Mouse (Mus musculus): ENCODE data around the gene Gm47959. TPM values are rescaled to one million over a fixed set of nuclear protein-coding genes. Genes with fewer than 3 reads are reported as not detected.

Gm47959 gene
- polyA plus RNA-seq, 1 experiment from 2014 or later, result not detected

DNA sequence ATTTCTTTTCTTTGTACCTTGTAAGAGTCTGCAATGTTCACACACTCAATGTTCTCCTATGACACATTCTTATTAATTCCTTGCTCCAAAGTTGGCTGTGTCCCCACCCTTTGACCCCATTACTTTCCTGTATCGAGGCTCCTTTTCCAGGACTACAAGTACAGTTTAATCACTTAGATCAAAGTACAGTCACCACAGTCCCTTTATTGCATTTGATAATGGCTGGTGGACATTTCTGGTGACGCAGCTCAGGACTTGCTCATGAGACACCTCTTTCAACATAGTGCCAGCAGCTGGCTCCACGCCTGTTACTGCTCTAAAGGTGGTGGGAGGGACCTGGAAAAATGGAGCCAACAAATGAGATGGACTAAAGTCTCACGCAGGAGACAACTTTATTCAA lies 9.3 kb upstream of the Gm47959 start:
- H3K4me3 ChIP-seq, result no peak overlapping the region
- H3K27me3 ChIP-seq, result no peaks in the 10 kb centered on the region
- no peak overlapping the region for H3K27ac ChIP-seq
- no peaks in the 10 kb centered on the region for H3K36me3 ChIP-seq
- H3K4me2 ChIP-seq, result no peak overlapping the region
- H3K9me3 ChIP-seq, result no peaks in the 10 kb centered on the region
- no peaks in the 10 kb centered on the region for H3K4me1 ChIP-seq
- no peak overlapping the region for H3K9ac ChIP-seq
- ATAC-seq (ENCODE audit: insufficient number of reproducible peaks, insufficient read depth, low FRiP score, low TSS enrichment, low read depth), result no peak
- WGBS, result 72% methylated on average over 4 of the region's 4 CpGs

- H3K4me1 ChIP-seq, result no peaks in the 10 kb centered on the region
Measured at GRCm38 (mm10) chr1:82991596-82991995, 8.8 kb upstream of the Gm47959 start.

GRCm38 (mm10) chr1:82992093-82992492 lies 8.3 kb upstream of the Gm47959 start:
- no peak for ATAC-seq (ENCODE audit: insufficient number of reproducible peaks, insufficient read depth, low FRiP score, low TSS enrichment, low read depth)
- WGBS, result 91% methylated on average over 6 of the region's 6 CpGs
- Histone ChIP-seq H3K4me1 (no peaks in the 10 kb centered on the region), H3K36me3 (no peaks in the 10 kb centered on the region), H3K27me3 (no peaks in the 10 kb centered on the region), H3K9me3 (no peaks in the 10 kb centered on the region), H3K9ac (no peak overlapping the region), H3K4me2 (no peak overlapping the region), H3K27ac (no peak overlapping the region), H3K4me3 (no peak overlapping the region)

More at GRCm38 (mm10) chr1:82991596-82991995, 8.8 kb upstream of the Gm47959 start:
- no peak overlapping the region for H3K27ac ChIP-seq
- H3K4me2 ChIP-seq, result no peak overlapping the region
- H3K9ac ChIP-seq, result no peak overlapping the region
- no peak for ATAC-seq (ENCODE audit: insufficient number of reproducible peaks, insufficient read depth, low FRiP score, low TSS enrichment, low read depth)
- no peak overlapping the region for H3K4me3 ChIP-seq
- no peaks in the 10 kb centered on the region for H3K27me3 ChIP-seq
- no peaks in the 10 kb centered on the region for H3K36me3 ChIP-seq
- no peaks in the 10 kb centered on the region for H3K9me3 ChIP-seq
- 77% methylated on average over 3 of the region's 3 CpGs for WGBS

- H3K27ac ChIP-seq, result no peak overlapping the region
- no peaks in the 10 kb centered on the region for H3K4me1 ChIP-seq
- ATAC-seq (ENCODE audit: insufficient number of reproducible peaks, insufficient read depth, low FRiP score, low TSS enrichment, low read depth), result no peak
- WGBS, result 81% methylated on average over 3 of the region's 3 CpGs
- no peak overlapping the region for H3K4me3 ChIP-seq
- H3K27me3 ChIP-seq, result no peaks in the 10 kb centered on the region
- no peak overlapping the region for H3K9ac ChIP-seq
- no peak overlapping the region for H3K4me2 ChIP-seq
- H3K36me3 ChIP-seq, result no peaks in the 10 kb centered on the region
- H3K9me3 ChIP-seq, result no peaks in the 10 kb centered on the region
Measured at GRCm38 (mm10) chr1:82993947-82994346, 6.4 kb upstream of the Gm47959 start.

DNA sequence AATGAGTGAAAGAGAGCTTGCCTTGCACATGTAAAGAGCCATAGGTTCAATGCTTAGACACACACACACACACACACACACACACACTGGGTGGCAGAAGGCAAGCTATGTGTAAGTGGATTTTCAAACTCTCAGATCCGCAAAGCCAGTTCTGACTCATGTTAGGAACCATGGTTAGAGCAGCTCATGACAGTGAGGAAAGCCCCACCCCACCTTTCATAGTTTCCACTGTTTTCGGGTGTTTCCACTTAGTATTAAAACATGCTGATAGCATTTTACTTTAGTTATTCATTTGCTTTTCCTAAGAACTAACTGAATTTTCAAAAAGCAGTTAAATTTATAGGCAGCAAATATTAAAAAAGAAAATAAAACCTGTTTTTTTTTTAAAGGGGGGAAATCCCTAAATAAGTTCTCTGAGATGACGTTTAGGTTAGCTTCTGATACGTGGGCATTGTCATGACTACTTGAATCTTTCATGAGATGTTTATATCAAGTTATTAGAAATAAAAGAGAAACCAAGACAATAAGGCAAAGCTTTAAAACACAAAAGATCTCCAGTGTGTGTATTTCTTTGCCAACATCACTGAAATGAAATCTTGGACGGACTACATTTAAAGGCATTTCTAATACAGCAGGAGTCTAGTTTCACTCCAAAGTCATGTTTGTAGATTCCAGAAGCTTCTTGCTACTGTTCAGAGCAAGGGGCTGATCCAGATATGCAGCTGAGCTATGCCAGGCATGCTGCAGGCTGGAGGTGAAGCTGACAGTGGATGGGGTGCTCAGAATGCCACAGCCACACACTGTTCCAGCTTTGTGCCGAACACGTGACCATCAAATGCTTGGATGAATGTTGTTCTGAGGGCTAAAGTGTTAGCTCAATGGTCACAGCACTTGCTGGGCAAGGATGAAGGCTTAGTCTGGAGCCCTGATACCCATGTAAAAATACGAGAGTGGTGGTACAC lies 6.2 kb downstream of the Gm47959 start:
- no peak overlapping the region for H3K9ac ChIP-seq
- H3K4me1 ChIP-seq, result no peaks in the 10 kb centered on the region
- H3K4me3 ChIP-seq, result no peak overlapping the region
- H3K36me3 ChIP-seq, result no peaks in the 10 kb centered on the region
- H3K27ac ChIP-seq, result no peak overlapping the region
- no peak for ATAC-seq (ENCODE audit: insufficient number of reproducible peaks, insufficient read depth, low FRiP score, low TSS enrichment, low read depth)
- H3K9me3 ChIP-seq, result no peaks in the 10 kb centered on the region
- H3K27me3 ChIP-seq, result no peaks in the 10 kb centered on the region
- 77% methylated on average over 8 of the region's 8 CpGs for WGBS
- no peak overlapping the region for H3K4me2 ChIP-seq

DNA sequence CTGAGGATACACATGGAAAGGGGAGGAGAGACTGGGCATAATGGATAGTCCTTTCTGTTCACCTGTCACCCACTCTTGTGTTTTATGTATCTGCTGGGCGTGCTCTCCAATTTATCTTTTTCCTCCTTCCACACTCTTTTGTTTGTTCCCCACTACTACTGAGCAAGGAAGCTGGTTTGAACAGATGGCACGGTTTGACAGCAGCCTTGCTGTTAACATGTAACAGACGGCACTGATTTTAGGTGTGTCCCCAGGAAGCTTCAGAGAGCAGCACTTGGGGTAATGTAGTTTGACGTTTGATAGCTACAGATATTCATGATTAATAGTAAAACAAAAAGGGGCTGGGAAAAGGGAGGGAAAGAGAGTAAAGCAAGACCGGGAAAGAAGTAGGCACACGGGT lies 7.1 kb downstream of the Gm47959 start:
- Histone ChIP-seq H3K36me3 (no peaks in the 10 kb centered on the region), H3K27ac (no peak overlapping the region), H3K27me3 (no peaks in the 10 kb centered on the region), H3K9me3 (no peaks in the 10 kb centered on the region), H3K4me3 (no peak overlapping the region), H3K4me2 (no peak overlapping the region), H3K4me1 (no peaks in the 10 kb centered on the region), H3K9ac (no peak overlapping the region)
- ATAC-seq (ENCODE audit: insufficient number of reproducible peaks, insufficient read depth, low FRiP score, low TSS enrichment, low read depth), result no peak
- WGBS, result 67% methylated on average over 6 of the region's 6 CpGs

GRCm38 (mm10) chr1:83014477-83014876 lies 14.1 kb downstream of the Gm47959 start:
- H3K27ac ChIP-seq, result no peak overlapping the region
- H3K4me3 ChIP-seq, result no peak overlapping the region
- no peaks in the 10 kb centered on the region for H3K4me1 ChIP-seq
- no peaks in the 10 kb centered on the region for H3K27me3 ChIP-seq
- H3K4me2 ChIP-seq, result no peak overlapping the region
- WGBS, result 90% methylated on average over 3 of the region's 3 CpGs
- no peak for ATAC-seq (ENCODE audit: insufficient number of reproducible peaks, insufficient read depth, low FRiP score, low TSS enrichment, low read depth)
- H3K36me3 ChIP-seq, result no peaks in the 10 kb centered on the region
- H3K9me3 ChIP-seq, result no peaks in the 10 kb centered on the region
- H3K9ac ChIP-seq, result no peak overlapping the region

- WGBS, result 77% methylated on average over 10 of the region's 10 CpGs
- Histone ChIP-seq H3K27me3 (no peaks in the 10 kb centered on the region), H3K4me2 (no peak overlapping the region), H3K4me3 (no peak overlapping the region), H3K36me3 (no peaks in the 10 kb centered on the region), H3K4me1 (no peaks in the 10 kb centered on the region), H3K9ac (no peak overlapping the region), H3K27ac (no peak overlapping the region), H3K9me3 (no peaks in the 10 kb centered on the region)
- no peak for ATAC-seq (ENCODE audit: insufficient number of reproducible peaks, insufficient read depth, low FRiP score, low TSS enrichment, low read depth)
Measured at GRCm38 (mm10) chr1:83015329-83015879, 15.1 kb downstream of the Gm47959 start.

DNA sequence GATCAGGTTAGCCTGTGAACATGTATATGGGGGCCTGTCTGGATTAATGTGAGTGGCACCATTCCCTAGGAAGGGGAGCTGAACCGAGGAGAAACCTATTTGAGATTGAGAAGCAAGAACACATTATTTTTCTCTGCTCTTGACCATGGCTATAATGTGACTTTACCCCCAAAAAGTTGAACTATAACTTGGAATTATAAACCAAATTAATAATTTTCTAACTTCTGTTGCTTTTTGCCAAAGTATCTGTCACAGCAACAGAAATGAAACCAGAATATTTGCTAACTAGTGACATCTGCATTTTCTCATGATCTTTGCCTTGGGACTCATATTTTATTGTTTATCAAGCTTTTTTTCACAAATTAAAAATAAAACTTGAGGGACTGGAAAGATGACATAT lies 16.2 kb downstream of the Gm47959 start:
- no peaks in the 10 kb centered on the region for H3K9me3 ChIP-seq
- no peak overlapping the region for H3K9ac ChIP-seq
- H3K4me3 ChIP-seq, result no peak overlapping the region
- H3K27me3 ChIP-seq, result no peaks in the 10 kb centered on the region
- WGBS, result 61% methylated on average over 1 of the region's 1 CpGs
- H3K4me1 ChIP-seq, result no peaks in the 10 kb centered on the region
- no peak overlapping the region for H3K27ac ChIP-seq
- H3K36me3 ChIP-seq, result no peaks in the 10 kb centered on the region
- no peak for ATAC-seq (ENCODE audit: insufficient number of reproducible peaks, insufficient read depth, low FRiP score, low TSS enrichment, low read depth)
- H3K4me2 ChIP-seq, result no peak overlapping the region

GRCm38 (mm10) chr1:83031950-83032349 lies 31.6 kb downstream of the Gm47959 start:
- H3K36me3 ChIP-seq, result no peaks in the 10 kb centered on the region
- H3K4me1 ChIP-seq, result peaks cover 5% of the 10 kb centered on the region; the same call in 1 of the 2 replicates
- no peak overlapping the region for H3K27ac ChIP-seq
- H3K27me3 ChIP-seq, result no peaks in the 10 kb centered on the region
- WGBS, result 68% methylated on average over 1 of the region's 1 CpGs
- no peak for ATAC-seq (ENCODE audit: insufficient number of reproducible peaks, insufficient read depth, low FRiP score, low TSS enrichment, low read depth)
- no peaks in the 10 kb centered on the region for H3K9me3 ChIP-seq
- no peak overlapping the region for H3K4me3 ChIP-seq
- H3K4me2 ChIP-seq, result no peak overlapping the region
- no peak overlapping the region for H3K9ac ChIP-seq

GRCm38 (mm10) chr1:83032508-83032907 lies 32.2 kb downstream of the Gm47959 start:
- Histone ChIP-seq H3K9ac (no peak overlapping the region), H3K4me3 (no peak overlapping the region), H3K27ac (no peak overlapping the region), H3K27me3 (no peaks in the 10 kb centered on the region), H3K36me3 (no peaks in the 10 kb centered on the region), H3K4me1 (peaks cover 5% of the 10 kb centered on the region; the same call in 1 of the 2 replicates), H3K4me2 (no peak overlapping the region), H3K9me3 (no peaks in the 10 kb centered on the region)
- no peak for ATAC-seq (ENCODE audit: insufficient number of reproducible peaks, insufficient read depth, low FRiP score, low TSS enrichment, low read depth)
- WGBS, result 92% methylated on average over 6 of the region's 6 CpGs

- H3K27ac ChIP-seq, result no peak overlapping the region
- WGBS, result 58% methylated on average over 5 of the region's 5 CpGs
- no peak overlapping the region for H3K4me2 ChIP-seq
- no peaks in the 10 kb centered on the region for H3K9me3 ChIP-seq
- no peaks in the 10 kb centered on the region for H3K27me3 ChIP-seq
- no peaks in the 10 kb centered on the region for H3K36me3 ChIP-seq
- ATAC-seq (ENCODE audit: insufficient number of reproducible peaks, insufficient read depth, low FRiP score, low TSS enrichment, low read depth), result no peak
- peaks cover 10% of the 10 kb centered on the region; the same call in 1 of the 2 replicates for H3K4me1 ChIP-seq
- no peak overlapping the region for H3K4me3 ChIP-seq
- H3K9ac ChIP-seq, result no peak overlapping the region
Measured at GRCm38 (mm10) chr1:83034509-83034908, 34.2 kb downstream of the Gm47959 start.

Data from embryonic facial prominence, embryonic 13.5 days (tissue).